Mouse (Mus musculus) thymus, postnatal 36 days (tissue): ENCODE measurements around the gene Mycn.

ENCODE experiments used
- DNase-seq, 2 experiments: peaks; one replicate each; pipeline ENCODE4 v3.0.0; 2022; ENCODE audit warnings: mixed read lengths in 2 of 2

The Mycn gene

DNA sequence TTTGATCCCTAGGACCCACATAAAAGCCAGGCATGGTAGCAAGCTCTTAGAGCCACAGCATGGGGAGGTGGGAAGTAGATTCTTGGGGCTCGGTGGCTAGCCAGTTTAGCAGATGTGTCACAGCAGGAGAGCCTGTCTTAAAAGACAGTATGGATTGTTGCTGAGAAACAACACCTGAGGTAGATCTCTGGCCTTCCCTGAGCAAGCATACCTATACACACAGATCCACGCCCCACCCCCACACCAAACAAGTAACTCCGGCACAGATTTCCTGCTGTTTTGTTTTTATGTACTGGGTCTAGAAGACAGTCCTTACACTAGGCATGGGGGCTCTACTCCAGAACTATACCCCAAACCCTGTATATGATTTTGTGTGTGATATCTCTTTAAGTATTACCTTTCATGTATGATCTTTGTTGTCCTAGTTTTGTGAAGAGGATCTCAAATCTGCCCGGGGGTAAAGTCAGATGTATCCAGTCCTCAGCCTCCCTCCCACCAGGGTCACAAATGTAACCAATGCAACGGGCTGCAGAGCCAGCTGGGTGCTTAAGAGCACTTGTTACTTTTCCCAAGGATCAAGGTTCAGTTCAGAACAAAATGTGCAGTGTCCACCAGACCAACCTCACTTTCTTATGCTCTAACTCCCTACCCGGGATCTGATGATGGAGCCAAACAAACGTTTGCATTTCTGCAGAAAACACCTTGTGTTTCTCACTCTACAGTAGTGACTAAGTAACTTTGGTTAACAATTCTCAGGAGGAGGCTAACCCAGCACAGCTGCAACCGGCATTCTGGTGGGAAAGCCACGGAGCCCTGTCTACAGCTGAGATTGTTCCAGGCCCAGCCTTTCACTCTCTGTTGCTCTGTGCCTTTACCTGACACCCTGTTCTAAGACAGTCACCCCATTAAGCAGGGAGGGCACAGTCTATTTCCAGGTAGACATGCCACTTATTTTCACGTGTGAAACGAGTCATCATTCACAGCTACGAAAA lies 21.3 kb downstream of the Mycn start:
- DNase-seq, result no peak

DNA sequence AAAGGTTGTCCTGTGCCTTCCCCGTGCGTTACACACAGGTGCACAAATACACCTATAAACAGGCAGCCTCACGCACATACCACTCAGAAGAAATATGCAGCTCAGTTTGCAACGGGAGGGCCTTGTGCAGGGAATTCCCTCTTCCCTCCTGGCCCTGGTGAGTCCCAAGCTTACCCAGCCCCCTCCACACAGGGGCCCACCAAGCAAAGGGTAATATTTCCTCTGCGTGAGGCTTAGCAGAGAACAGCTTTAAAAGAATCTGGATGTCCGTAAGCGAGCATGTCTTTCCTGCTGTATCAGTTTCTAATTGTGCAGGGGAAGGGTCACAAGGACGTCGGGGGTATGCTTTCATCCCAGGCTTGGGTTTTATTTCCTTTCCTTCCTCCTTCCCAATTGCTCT lies 25.4 kb downstream of the Mycn start:
- DNase-seq, result no peak

DNA sequence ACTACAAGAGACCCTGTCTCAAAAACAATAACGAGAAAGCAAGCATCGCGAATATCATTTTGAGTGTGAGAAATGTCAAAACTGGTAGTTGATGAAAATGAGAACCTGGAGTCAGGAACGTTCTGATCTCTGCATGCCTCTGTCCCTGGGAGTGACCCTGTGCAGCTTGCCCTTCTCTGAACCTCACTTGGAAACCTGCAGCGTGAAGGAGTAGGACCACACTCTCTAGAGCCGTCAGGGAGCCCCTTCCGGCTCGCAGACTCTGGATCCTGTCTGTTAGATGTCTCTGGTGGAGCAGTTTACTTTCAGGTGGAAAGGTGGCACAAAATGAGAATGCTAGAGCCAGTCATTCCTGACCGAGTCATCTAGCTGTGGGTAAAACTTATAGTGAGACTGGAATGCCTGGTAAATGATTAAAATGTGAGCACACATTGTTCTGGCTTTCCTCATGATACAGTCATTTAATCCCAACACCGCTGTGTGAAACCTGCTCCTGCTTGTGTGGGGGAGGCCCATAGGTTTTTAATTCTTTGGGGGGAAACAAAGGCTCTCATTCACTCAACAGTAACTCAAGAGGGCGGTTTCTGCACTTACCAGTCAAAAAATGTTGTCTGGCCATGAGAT lies 31.2 kb downstream of the Mycn start:
- DNase-seq, result no peak

DNA sequence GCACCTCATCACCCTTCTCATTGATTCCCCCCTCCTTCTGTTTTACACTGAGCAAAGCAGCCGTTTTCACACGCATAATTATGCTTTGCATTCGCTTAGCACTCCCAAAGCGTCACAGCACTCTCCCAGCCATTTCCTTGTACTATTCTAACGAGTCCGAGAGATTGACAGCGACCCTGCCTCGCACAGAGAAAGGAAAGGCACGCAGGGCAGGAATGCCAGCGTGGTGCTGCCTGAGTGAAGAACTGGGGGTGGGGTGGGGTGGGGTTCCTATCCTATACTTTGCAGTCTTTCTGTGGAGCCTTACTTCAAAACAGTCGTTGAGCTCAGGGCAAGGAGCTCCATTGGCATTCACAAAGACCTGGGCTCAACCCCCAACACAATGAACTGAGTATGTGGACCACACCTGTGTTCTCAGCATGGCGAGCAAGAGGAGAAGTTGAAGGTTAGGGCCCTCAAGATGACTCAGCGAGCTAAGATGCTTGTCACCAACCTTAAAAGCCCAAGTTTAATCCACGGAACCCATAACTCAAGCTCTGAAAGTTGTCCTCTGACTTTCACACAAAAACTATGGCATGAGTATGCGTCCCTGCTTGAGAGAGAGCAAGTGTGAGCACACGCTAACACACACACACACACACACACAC lies 32.0 kb downstream of the Mycn start:
- no peak for DNase-seq

DNA sequence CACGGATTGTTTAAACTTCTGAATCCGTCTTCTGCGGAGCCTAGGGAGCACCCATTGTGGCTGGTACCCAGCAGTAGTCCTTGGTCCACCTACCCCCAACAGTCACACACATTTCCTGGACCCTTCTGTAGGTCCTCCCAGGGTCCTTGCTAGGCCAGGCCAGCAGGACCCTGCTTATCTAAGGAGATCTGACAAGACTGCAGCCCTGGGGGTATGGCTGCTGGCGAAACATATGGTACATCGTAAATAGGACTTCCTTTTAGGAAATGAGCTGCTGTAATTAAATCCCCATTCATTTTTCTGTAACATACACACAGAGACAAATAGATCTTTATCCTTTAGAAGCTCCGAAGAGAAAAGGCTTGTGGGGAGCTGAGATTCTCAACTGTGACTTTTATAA lies 34.9 kb downstream of the Mycn start:
- no peak for DNase-seq

DNA sequence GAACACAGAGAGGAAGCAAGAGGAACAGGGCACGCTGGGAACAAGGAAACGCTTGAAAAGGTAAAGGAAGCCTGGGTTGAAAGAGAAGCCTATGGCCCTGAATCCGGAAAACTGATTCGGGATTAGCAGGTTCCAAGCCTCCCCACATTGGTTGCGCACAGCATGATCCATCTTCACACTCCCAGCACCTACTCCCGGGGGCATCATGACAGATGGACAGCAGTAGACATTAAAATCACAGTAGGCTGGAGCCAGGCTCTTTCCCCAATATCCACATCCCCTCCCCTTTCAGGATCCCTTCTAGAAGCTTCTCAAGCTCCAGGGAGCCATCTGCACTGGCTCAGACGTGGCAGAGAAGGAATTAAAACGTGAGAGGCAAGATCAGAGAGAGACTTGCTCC lies 35.4 kb downstream of the Mycn start:
- no peak for DNase-seq

DNA sequence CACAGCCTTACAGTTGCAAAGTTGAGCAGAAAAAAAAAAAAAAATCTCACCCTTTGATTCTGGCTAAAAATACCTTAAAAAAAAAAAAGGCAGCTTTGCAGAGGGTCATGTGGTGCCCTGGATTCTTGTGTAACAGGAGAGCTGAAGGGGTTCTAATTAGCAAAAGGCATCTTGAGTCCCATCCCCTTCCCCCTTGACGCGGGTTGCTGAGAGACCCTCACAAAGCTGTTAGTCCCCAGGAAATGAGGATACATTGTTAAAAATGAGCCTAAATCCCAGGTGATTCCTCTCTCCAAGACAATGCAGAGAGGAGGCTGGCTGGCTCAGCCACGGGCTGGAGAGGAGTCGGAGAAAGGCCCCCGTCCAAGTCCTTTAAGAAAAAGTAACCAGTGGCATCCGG lies 36.6 kb downstream of the Mycn start:
- no peak for DNase-seq

DNA sequence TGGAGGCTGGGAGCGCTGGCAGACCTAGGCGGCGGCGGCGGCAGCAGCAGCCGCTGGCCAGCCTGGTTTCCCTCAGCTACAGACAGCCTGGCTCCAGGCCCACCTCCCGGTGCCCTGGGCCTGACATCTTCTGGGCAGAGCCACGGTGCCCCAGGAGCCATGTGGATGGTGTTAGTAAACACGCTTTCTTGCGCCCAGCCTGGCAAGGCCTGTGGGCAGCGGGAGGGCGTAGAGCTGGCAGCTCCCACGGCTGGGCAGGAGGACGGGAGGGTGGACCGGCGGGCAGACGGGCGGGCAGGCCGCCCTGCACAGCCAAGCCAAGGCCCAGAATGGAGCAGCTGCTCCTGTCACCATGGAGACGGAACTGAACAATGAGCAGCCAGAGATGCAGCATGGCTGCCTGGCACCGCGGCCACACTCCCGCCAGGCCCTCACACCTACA lies 37.2 kb downstream of the Mycn start:
- DNase-seq, result peak in 1 of 2 experiments; percentile 7

DNA sequence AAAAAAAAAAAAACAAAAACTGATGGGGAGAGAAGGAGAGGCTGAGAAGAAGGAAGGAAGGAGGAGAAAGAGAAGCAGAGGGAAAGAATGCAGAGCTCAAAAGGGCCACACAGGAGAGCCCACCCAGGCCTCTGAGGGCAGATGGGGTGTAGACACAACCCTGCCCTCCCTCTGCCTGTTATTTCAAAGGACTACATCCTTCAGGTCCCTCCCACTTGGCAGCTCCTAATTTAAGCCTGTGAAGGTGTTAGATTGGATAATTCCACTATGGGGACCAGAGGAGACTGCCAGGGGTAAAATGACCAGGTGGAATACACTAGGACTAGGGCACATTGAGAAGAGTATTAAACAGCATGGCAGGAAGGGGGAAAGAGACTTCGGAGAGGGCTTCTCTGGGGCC lies 37.6 kb downstream of the Mycn start:
- DNase-seq, result no peak

DNA sequence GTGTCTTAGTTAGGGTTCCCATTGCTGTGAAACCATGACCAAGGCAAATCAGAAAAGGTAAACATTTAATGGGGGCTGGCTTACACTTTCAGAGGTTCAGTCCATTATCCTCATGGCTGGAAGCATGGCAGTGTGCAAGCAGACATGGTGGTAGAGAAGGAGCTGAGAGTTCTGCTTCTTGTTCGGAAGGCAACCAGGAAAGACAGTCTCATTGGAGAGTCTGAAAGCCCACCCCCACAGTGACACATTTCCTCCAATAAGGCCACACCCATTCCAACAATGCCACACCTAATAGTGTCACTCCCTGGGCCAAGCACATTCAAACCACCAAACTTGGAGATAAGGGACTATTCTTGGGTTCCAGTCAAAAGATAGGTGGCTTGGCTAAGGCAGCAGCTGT lies 39.3 kb downstream of the Mycn start:
- DNase-seq, result no peak

DNA sequence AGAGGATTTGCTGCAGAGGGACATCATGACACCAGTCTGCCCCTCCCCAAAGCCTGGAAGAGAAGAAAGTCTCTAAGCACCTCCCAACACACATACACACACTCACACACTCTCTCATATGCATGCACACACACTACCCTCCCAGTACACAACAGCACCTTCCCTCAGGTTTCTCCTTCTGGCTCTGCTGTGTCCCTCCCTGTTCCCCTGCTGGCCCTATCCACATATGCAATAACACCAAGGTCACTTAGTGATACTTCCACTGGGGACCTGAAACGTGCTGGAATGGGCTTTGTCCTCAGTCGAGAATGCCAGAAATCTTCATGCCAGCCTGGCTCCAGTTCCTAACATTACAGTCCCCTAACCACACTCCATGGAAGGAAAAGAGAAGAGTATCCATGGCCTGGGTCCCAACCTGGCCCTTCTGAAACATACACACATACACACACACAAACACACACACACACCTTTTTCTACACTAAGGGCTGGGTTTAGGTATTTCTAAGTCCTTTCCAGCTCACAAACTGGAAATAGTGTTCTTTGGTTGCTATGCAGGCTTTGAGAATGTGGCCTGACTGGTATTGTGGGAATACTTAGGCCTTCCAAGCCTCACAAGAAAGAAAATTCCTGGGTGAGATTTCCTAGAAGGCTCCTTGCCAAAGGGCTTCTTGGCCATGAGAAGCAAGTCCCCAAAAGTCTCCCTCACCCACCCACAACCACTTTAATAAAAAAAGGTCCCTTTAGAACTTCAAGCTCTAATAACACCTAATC lies 43.2 kb downstream of the Mycn start:
- DNase-seq, result no peak

DNA sequence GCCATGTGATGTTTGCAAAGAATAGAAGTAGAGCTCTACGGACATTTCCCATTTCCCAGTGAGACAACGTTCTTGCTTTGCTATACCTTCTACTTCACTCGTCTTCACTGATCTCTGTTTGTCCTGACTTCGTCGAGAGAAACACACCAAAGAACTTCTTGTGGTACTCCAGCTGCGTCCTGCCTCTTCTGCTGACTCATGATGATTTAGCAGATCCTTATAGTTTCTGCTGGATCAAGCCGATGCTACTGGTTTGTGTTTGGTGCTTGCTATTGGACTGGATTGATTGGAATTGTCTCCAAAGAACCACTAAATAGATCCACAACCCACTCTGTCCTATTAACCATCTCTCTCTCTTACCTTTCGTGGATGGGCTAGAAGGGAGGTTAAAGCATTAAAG lies 47.7 kb downstream of the Mycn start:
- DNase-seq, result no peak

DNA sequence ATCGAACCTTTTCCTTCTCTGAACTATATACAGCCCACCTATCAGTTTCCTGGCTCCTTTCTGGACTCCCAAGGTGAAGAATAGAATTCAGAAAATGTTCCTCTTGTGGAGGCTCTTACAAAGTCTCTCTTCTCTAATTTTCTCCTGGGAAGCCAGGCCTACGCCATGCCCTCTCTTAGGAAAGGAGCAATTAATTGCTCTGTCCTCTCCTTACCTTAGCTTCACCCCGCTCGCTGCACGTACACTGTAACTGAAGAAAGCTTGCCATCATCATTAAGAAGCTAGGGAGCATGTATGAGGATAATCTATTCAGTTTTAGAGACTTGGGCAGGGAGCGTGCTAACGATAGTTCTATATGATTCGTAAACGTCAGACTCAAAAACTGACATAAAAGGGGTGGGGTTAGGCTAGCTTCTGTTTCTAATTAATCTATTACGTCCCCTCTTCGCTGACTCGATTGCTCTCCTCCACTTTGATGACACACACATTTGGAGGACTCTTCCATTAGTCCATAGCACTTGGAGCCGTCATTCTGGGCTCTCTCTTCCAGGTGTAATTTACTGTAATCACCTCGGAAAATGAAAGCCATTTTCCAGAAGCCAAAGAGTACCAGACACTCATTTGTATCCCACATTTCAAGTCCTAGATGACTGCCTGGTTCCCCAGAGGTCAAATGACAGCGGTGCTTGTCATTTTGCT lies 55.4 kb downstream of the Mycn start:
- no peak for DNase-seq
